30 mouse cellular contexts compared by ENCODE assay signal in the genomic region with DNA sequence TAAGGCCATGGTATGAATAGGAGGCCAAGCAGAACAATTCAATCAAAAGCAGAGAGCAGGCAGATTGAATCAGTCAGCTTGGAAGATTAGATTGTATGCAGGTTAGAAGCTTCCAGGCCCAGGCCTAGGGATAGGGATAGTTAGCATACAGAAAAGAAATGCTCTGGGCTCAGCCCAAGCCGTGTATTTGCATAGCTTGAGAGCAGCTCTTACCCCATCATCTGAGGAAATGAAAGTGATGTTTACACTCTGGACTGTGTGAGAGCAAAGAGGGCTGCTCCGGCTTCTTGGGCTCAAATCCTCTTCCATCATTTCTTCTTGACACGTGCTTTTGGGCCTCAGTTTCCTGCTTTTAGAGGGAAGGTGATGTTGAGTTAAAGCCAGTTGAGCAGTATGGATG. TPM values are rescaled to one million over a fixed set of nuclear protein-coding genes. Genes with fewer than 3 reads are reported as not detected.
DNase-seq lines count a peak whose midpoint lies in the region; ATAC-seq and TF ChIP-seq lines count a peak whose summit lies in the region.
"Had no signal": no experiment of that assay in that cellular context is flagged by ENCODE, and none has a peak within 500 bp of the region (broad histone marks: within the 10 kb centered on the region; RNA-seq: fewer than 3 reads in every experiment).

No protein-coding gene starts in this region.

- intact Hi-C loops in left cerebral cortex, adult 2 months (cut with DNase I), result no loop called here
- intact Hi-C loops in left cerebral cortex, postnatal 4 days (cut with DNase I), result no loop called here

- H3K4me2 ChIP-seq in lung, postnatal 0 days (replicated peaks; ENCODE audit: low read depth, low read length), result no peak overlapping the region
- H3K4me2 ChIP-seq: embryonic facial prominence, embryonic 13.5 days; embryonic facial prominence, embryonic 15.5 days; forebrain, embryonic 12.5 days had no signal

- peaks cover 3% of the 10 kb centered on the region; the same call in 1 of the 2 replicates for H3K4me1 ChIP-seq in lung, postnatal 0 days (ENCODE audit: insufficient read depth, low read depth, low read length)
- H3K4me1 ChIP-seq in cortical plate, adult 2 months (ENCODE audit: control insufficient read depth, insufficient read depth, low read length), result peaks cover 8% of the 10 kb centered on the region

- ATAC-seq in lung, postnatal 0 days, result peak; percentile 39; the same call in 1 of the 2 replicates
- ATAC-seq: activated CD4-positive, CD25-positive, alpha-beta regulatory T cell, adult 4 months; CD4-positive, CD25-positive, alpha-beta regulatory T cell, adult 4 months; forebrain, embryonic 14.5 days; forebrain, embryonic 16.5 days; Patski had no signal

- H3K27ac ChIP-seq in left cerebral cortex, adult 2 months, result peak overlapping the region; percentile 66
- H3K27ac ChIP-seq in lung, postnatal 0 days (ENCODE audit: low read length), result no peak overlapping the region
- H3K27ac ChIP-seq in cortical plate, adult 2 months (ENCODE audit: insufficient read depth, low read length), result peak overlapping the region; percentile 27
- H3K27ac ChIP-seq: embryonic facial prominence, embryonic 13.5 days; embryonic facial prominence, embryonic 15.5 days; forebrain, embryonic 10.5 days; forebrain, embryonic 12.5 days had no signal

- no peak for TF ChIP-seq POLR2A in cortical plate, adult 2 months (IDR thresholded peaks at IDR 0.05; ENCODE audit: extremely low read depth, insufficient read depth, low read length)

- 53% methylated on average over 3 of the region's 3 CpGs for WGBS in lung, postnatal 0 days

- H3K36me3 ChIP-seq in lung, postnatal 0 days (ENCODE audit: insufficient read depth, low read length), result no peaks in the 10 kb centered on the region
- H3K36me3 ChIP-seq: embryonic facial prominence, embryonic 15.5 days had no signal

- no peak overlapping the region for H3K4me3 ChIP-seq in left cerebral cortex, adult 2 months
- H3K4me3 ChIP-seq in lung, postnatal 0 days (ENCODE audit: low read depth, low read length), result no peak overlapping the region
- no peak overlapping the region for H3K4me3 ChIP-seq in cortical plate, adult 2 months (ENCODE audit: insufficient read depth, low read length)
- H3K4me3 ChIP-seq: embryonic facial prominence, embryonic 13.5 days; embryonic facial prominence, embryonic 15.5 days; erythroblast, embryonic 14.5 days; forebrain, embryonic 10.5 days; forebrain, embryonic 12.5 days had no signal

- no peak for TF ChIP-seq CTCF in left cerebral cortex, adult 2 months (IDR thresholded peaks at IDR 0.05)
- no peak for TF ChIP-seq CTCF in lung, postnatal 0 days (IDR thresholded peaks at IDR 0.05)
- no peak for TF ChIP-seq CTCF in cortical plate, adult 2 months (IDR thresholded peaks at IDR 0.05; ENCODE audit: extremely low read depth, insufficient read depth, low read length)

- no peaks in the 10 kb centered on the region for H3K27me3 ChIP-seq in lung, postnatal 0 days (replicated peaks; ENCODE audit: insufficient read depth, low read length)
- H3K27me3 ChIP-seq: CH12.LX; embryonic facial prominence, embryonic 13.5 days; embryonic facial prominence, embryonic 15.5 days; forebrain, embryonic 12.5 days; Patski had no signal

- H3K9me3 ChIP-seq in lung, postnatal 0 days (ENCODE audit: low read length), result no peaks in the 10 kb centered on the region
- H3K9me3 ChIP-seq: embryonic facial prominence, embryonic 13.5 days; embryonic facial prominence, embryonic 15.5 days; forebrain, embryonic 10.5 days; forebrain, embryonic 12.5 days; G1E had no signal

- DNase-seq in left cerebral cortex, adult 2 months (ENCODE audit: extremely low spot score in 1 of 2, low spot score in 2 of 2), result no peak
- no peak for DNase-seq in left cerebral cortex, postnatal 4 days
- peak; percentile 52 for DNase-seq in lung, postnatal 0 days (ENCODE audit: low spot score)
- no peak for DNase-seq in lung, postnatal 4 days
- DNase-seq in A20 (ENCODE audit: low read depth, low spot score), result peak; percentile 75
- no peak for DNase-seq in thymus, postnatal 0 days (ENCODE audit: low spot score)
- DNase-seq in cerebellum, adult 18-20 months, result no peak
- DNase-seq: adrenal gland, adult 8-10 months; adrenal gland, postnatal 14 days; adrenal gland, postnatal 36 days; B cell, adult 2 months; cerebellum, adult 11 months; cerebellum, adult 2 months; cerebellum, adult 9-10 months; cerebellum, postnatal 10 days; cerebellum, postnatal 25 days; embryo, embryonic 11 days had no signal

- TF ChIP-seq EP300 in lung, postnatal 0 days (IDR thresholded peaks at IDR 0.05), result no peak

- no peak overlapping the region for H3K9ac ChIP-seq in lung, postnatal 0 days (replicated peaks; ENCODE audit: low read depth)
- H3K9ac ChIP-seq: embryonic facial prominence, embryonic 13.5 days; embryonic facial prominence, embryonic 15.5 days; forebrain, embryonic 12.5 days had no signal

RNA-seq across cellular contexts. Expression of a gene that starts 5.3 kb away (rescaled TPM):
- total RNA-seq in left cerebral cortex, adult 2 months (2021), result 10 to 100 TPM; 38.8 to 40.5 TPM
- total RNA-seq in left cerebral cortex, postnatal 4 days (2021), result 10 to 100 TPM; 59.2 to 60.9 TPM
- polyA plus RNA-seq in lung, postnatal 0 days (2015; fragmentation: Nextera tagmentation; extraction: Ambion mirVana), result 2.0 and 2.4 TPM in 2 replicates
- 30.9 and 33.8 TPM in 2 replicates for polyA plus RNA-seq in cortical plate, adult 2 months (2012; rRNA removed)
- 2.6 and 2.9 TPM in 2 replicates for polyA plus RNA-seq in thymus, postnatal 0 days (2015; fragmentation: Nextera tagmentation; extraction: Ambion mirVana)

RNA-seq across cellular contexts. Expression of a gene that starts 5.3 kb away (rescaled TPM):
- total RNA-seq in left cerebral cortex, adult 2 months (2021), result 100 to 1,000 TPM; 162 TPM
- 100 to 1,000 TPM; 244 to 245 TPM for total RNA-seq in left cerebral cortex, postnatal 4 days (2021)
- 334 and 385 TPM in 2 replicates for polyA plus RNA-seq in lung, postnatal 0 days (2015; fragmentation: Nextera tagmentation; extraction: Ambion mirVana)
- polyA plus RNA-seq in cortical plate, adult 2 months (2012; rRNA removed), result 211 and 215 TPM in 2 replicates
- 747 and 765 TPM in 2 replicates for polyA plus RNA-seq in thymus, postnatal 0 days (2015; fragmentation: Nextera tagmentation; extraction: Ambion mirVana)

RNA-seq across cellular contexts. Expression of a gene that starts 22.8 kb away (rescaled TPM):
- total RNA-seq in left cerebral cortex, adult 2 months (2021), result 100 to 1,000 TPM; 101 to 105 TPM
- 100 to 1,000 TPM; 199 to 202 TPM for total RNA-seq in left cerebral cortex, postnatal 4 days (2021)
- 6.5 and 7.0 TPM in 2 replicates for polyA plus RNA-seq in lung, postnatal 0 days (2015; fragmentation: Nextera tagmentation; extraction: Ambion mirVana)
- polyA plus RNA-seq in cortical plate, adult 2 months (2012; rRNA removed), result 78.0 and 80.6 TPM in 2 replicates
- 10.0 and 10.7 TPM in 2 replicates for polyA plus RNA-seq in thymus, postnatal 0 days (2015; fragmentation: Nextera tagmentation; extraction: Ambion mirVana)

RNA-seq across cellular contexts. Expression of a gene that starts 22.8 kb away (rescaled TPM):
- 10 to 100 TPM; 15.6 to 18.4 TPM for total RNA-seq in left cerebral cortex, adult 2 months (2021)
- total RNA-seq in left cerebral cortex, postnatal 4 days (2021), result 10 to 100 TPM; 19.8 to 20.5 TPM
- polyA plus RNA-seq in lung, postnatal 0 days (2015; fragmentation: Nextera tagmentation; extraction: Ambion mirVana), result 18.7 and 18.9 TPM in 2 replicates
- polyA plus RNA-seq in cortical plate, adult 2 months (2012; rRNA removed), result 27.4 and 28.4 TPM in 2 replicates
- 25.6 and 25.9 TPM in 2 replicates for polyA plus RNA-seq in thymus, postnatal 0 days (2015; fragmentation: Nextera tagmentation; extraction: Ambion mirVana)

RNA-seq across cellular contexts. Expression of a gene that starts 56.7 kb away (rescaled TPM):
- total RNA-seq in left cerebral cortex, adult 2 months (2021), result 10 to 100 TPM; 84.3 to 85.7 TPM
- total RNA-seq in left cerebral cortex, postnatal 4 days (2021), result 10 to 100 TPM; 16.6 to 17.4 TPM
- 0.14 TPM in 1 of 2 replicates, not detected in the other for polyA plus RNA-seq in lung, postnatal 0 days (2015; fragmentation: Nextera tagmentation; extraction: Ambion mirVana)
- polyA plus RNA-seq in cortical plate, adult 2 months (2012; rRNA removed), result 83.6 and 103 TPM in 2 replicates
- 0.46 and 0.49 TPM in 2 replicates for polyA plus RNA-seq in thymus, postnatal 0 days (2015; fragmentation: Nextera tagmentation; extraction: Ambion mirVana)
- total RNA-seq: adrenal gland, postnatal 14 days; CH12.LX had no signal
- polyA plus RNA-seq: activated CD4-positive, CD25-positive, alpha-beta regulatory T cell, adult 4 months; CD4-positive, CD25-positive, alpha-beta regulatory T cell, adult 4 months; erythroblast, embryonic 14.5 days; G1E had no signal

Comparison
In these comparisons a context has a peak if more than half of its experiments do, and no peak if none do; other contexts are left out.
1. DNase-seq: peak in lung, postnatal 0 days (single experiment) and A20 (single experiment); none in left cerebral cortex, adult 2 months (0 of 2), left cerebral cortex, postnatal 4 days (single experiment), lung, postnatal 4 days (0 of 2), thymus, postnatal 0 days (single experiment) and cerebellum, adult 18-20 months (0 of 2).